Mouse (Mus musculus) lung, embryonic 14.5 days (tissue): Measurements from ENCODE around the gene Gm20388. TPM values are rescaled to one million over a fixed set of nuclear protein-coding genes. Genes with fewer than 3 reads are reported as not detected.
A peak's percentile ranks its signal among the peaks of the same experiment; 100 is the strongest.
"Not testable (repeated sequence)": the region's sequence is repeated elsewhere in the genome, so short reads cannot be mapped to it uniquely, and the experiment has no call there.

Experiments
- ATAC-seq: fragments of 200-750 bp; cut with Nextera tagmentation; 2 replicates; pipeline ENCODE4 v1.8.0; 2017; ENCODE audit warnings: mild to moderate bottlenecking, moderate TSS enrichment, moderate library complexity; ENCODE audit not compliant: insufficient read depth
- DNase-seq: peaks from one replicate; pipeline ENCODE4 v3.0.0-alpha.2; 2015
- H3K27ac ChIP-seq: fragments of 300-500 bp; sonication (generic); 2 replicates; pipeline ENCODE4 v1.5.1; 2014; ENCODE audit warnings: low read depth, mild to moderate bottlenecking, moderate library complexity
- H3K27me3 ChIP-seq: fragments of 300-500 bp; sonication (generic); 2 replicates; pipeline ENCODE4 v1.6.1; 2014; ENCODE audit warnings: low read length, control low read depth; ENCODE audit not compliant: insufficient read depth
- H3K36me3 ChIP-seq: fragments of 300-500 bp; sonication (generic); 2 replicates; pipeline ENCODE4 v1.6.1; 2014; ENCODE audit warnings: control low read depth; ENCODE audit not compliant: insufficient read depth
- H3K4me1 ChIP-seq: fragments of 300-500 bp; sonication (generic); 2 replicates; pipeline ENCODE4 v1.6.1; 2014; ENCODE audit warnings: antibody characterized with exemption, control low read depth; ENCODE audit not compliant: insufficient read depth
- H3K4me2 ChIP-seq: fragments of 300-500 bp; sonication (generic); 2 replicates; pipeline ENCODE4 v1.6.1; 2014; ENCODE audit warnings: mild to moderate bottlenecking
- H3K4me3 ChIP-seq: fragments of 300-500 bp; sonication (generic); 2 replicates; pipeline ENCODE4 v1.5.1; 2014; ENCODE audit warnings: low read depth, low read length
- H3K9ac ChIP-seq: fragments of 300-500 bp; sonication (generic); 2 replicates; pipeline ENCODE4 v1.6.1; 2014
- H3K9me3 ChIP-seq: fragments of 300-500 bp; sonication (generic); 2 replicates; pipeline ENCODE4 v1.6.1; 2016; ENCODE audit warnings: low read depth, low read length, control low read depth
- CTCF ChIP-seq: IDR thresholded peaks from 2 replicates; pipeline ENCODE4 v1.5.1; 2016; ENCODE audit warnings: antibody characterized with exemption, low read depth
- WGBS: fragments of 180-500 bp; shearing (Covaris S2); extraction: QIAGEN DNeasy Blood & Tissue Kit; methylation state at CpG from one replicate; pipeline ENCODE4 v1.1.7; 2014; 5-methylcytosine and 5-hydroxymethylcytosine counted together
- polyA plus RNA-seq: library from polyadenylated mRNA; unstranded; fragments of >200 nt; fragmentation: Nextera tagmentation; extraction: Ambion mirVana; gene quantifications from 2 replicates; pipeline ENCODE4 v1.2.1, GENCODE M21; 2014

Gene Gm20388
- polyA plus RNA-seq, 1 experiment from 2014 or later: not detected

DNA sequence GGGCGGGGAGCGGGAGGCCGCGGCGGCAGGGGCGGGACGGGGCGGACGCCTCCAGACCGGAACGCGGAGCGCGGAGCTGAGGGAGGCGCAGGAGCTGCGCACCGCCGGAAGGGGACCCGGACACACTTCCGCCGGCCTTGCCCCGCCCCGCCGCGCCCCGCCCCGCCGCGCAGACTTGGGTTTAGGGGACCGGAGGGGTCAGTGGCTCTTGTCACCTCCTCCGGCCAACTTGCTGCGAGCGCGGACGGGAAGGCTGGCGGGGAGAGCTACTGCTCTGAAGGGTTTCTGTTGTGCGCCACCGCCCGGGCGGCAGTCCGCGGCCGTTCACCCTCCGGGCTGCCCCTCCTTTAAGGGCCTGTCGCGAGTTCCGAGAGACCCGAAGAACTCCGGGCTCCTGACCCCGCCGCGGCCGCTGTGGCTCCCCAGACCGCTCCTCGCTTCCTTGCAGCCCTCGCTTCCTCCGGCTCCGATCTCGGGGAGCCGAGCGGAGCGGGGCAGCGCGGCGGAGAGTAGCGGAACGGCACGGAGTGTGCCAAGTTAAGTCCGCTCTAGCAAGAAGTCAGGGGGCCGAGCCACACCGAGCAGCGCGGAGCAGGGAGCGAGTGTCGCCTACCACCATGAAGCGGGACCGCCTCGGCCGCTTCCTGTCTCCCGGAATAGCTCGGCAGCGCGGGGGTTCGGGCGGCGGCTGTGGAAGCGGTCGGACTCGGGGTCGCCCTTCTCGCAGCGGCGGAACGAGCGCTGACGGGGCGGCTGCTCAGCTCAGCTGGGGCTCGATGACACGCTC is 3343.7 kb downstream of the Gm20388 start, which contains the start of the genes Zfp276 and Vps9d1:
Zfp276 (plus strand) TSS at position 97 of the 787 bp plus-strand sequence.
Vps9d1 (minus strand) TSS at position 250 of the 787 bp plus-strand sequence.
- peak; percentile 98 for ATAC-seq

DNA sequence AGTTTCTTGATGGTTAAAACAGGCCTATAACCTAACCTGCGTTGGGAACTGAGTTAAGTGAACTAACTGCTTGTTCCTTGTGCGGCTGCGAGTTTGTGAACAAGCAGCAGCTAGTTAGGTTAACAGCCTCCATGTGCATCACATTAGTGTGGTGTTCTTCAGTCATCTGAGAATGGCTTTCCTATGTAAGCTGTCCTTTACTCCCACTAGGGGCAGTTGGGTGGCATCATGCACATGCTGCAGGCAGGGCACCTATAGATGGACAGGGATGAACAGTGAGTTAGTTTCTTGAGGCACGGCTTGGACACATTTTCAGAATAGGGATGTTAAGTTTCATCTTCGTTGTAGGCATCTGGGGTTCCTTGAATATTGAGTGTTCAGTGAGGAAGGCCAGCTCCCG is 3344.5 kb downstream of the Gm20388 start:
- Histone ChIP-seq H3K4me3 (peak overlapping the region; percentile 90), H3K9me3 (no peaks in the 10 kb centered on the region), H3K27me3 (no peaks in the 10 kb centered on the region), H3K4me2 (peak overlapping the region; percentile 96), H3K4me1 (peaks cover 12% of the 10 kb centered on the region; the same call in 1 of the 2 replicates), H3K9ac (peak overlapping the region; percentile 94), H3K36me3 (peaks cover 58% of the 10 kb centered on the region), H3K27ac (no peak overlapping the region)
- ATAC-seq (no peak), DNase-seq (no peak)
- TF ChIP-seq CTCF: peak; percentile 26; the same call in 1 of the 2 replicates
- 70% methylated on average over 6 of the region's 6 CpGs for WGBS

More for the DNA sequence above, 3343.7 kb downstream of the Gm20388 start, which contains the start of the genes Zfp276 and Vps9d1:
- Histone ChIP-seq H3K36me3 (peaks cover 56% of the 10 kb centered on the region), H3K9me3 (no peaks in the 10 kb centered on the region), H3K27ac (peak within 1 kb of the TSS; percentile 82), H3K4me1 (peaks cover 12% of the 10 kb centered on the region; the same call in 1 of the 2 replicates), H3K27me3 (no peaks in the 10 kb centered on the region), H3K4me2 (peak within 1 kb of the TSS; percentile 96), H3K9ac (peak within 1 kb of the TSS; percentile 94), H3K4me3 (peak within 1 kb of the TSS; percentile 90)
- no peak for TF ChIP-seq CTCF
- peak; percentile 90 for DNase-seq
- under 1% methylated on average over 98 of the region's 99 CpGs for WGBS

DNA sequence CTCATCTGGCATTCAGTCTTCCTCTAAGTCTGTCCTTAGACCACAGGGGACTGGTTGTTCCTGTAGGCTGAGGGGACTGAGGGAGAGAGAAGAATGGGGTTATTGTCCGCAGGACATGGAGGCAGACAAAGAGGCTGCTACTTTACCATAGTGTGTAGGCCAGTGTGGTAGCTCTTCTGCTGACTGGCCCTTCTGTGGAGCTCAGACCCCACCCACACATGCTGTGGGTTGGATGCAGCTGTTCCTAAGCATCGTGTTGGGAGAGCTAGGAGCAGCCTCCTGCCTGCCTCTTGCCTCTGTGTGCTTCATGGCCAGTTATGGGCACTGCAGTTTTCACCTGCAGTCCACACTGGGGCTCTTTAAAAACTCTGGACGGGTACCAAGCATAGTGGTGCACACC is 3346.5 kb downstream of the Gm20388 start:
- Histone ChIP-seq H3K9me3 (no peaks in the 10 kb centered on the region), H3K27me3 (no peaks in the 10 kb centered on the region), H3K4me2 (no peak overlapping the region), H3K9ac (no peak overlapping the region), H3K4me3 (no peak overlapping the region), H3K4me1 (peaks cover 12% of the 10 kb centered on the region; the same call in 1 of the 2 replicates), H3K36me3 (peaks cover 51% of the 10 kb centered on the region), H3K27ac (no peak overlapping the region)
- whole genome bisulfite sequencing: 89% methylated on average over 3 of the region's 3 CpGs
- ATAC-seq (no peak), DNase-seq (no peak)
- TF ChIP-seq CTCF: no peak

DNA sequence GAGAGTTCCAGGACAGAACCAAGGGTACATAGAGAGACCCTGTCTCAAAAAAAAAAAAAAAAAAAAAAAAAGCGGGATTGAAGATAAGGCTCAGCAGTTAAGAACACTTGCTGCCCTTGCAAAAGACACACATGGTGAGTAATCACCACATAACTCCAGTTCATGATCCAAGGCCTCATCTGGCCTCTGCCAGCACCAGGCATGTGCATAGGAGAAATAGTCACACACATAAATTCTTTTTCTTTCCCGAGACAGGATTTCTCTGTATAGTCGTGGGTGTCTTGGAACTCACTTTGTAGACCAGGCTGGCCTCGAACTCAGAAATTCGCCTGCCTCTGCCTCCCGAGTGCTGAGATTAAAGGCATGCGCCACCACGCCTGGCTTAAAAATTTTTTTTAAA is 3347.0 kb downstream of the Gm20388 start:
- H3K9me3 ChIP-seq, ATAC-seq, H3K27ac ChIP-seq, H3K27me3 ChIP-seq, H3K9ac ChIP-seq, H3K4me2 ChIP-seq, DNase-seq, H3K4me3 ChIP-seq: not testable (repeated sequence)
- 92% methylated on average over 8 of the region's 8 CpGs for WGBS
- Histone ChIP-seq H3K36me3 (peaks cover 51% of the 10 kb centered on the region), H3K4me1 (peaks cover 12% of the 10 kb centered on the region; the same call in 1 of the 2 replicates)

DNA sequence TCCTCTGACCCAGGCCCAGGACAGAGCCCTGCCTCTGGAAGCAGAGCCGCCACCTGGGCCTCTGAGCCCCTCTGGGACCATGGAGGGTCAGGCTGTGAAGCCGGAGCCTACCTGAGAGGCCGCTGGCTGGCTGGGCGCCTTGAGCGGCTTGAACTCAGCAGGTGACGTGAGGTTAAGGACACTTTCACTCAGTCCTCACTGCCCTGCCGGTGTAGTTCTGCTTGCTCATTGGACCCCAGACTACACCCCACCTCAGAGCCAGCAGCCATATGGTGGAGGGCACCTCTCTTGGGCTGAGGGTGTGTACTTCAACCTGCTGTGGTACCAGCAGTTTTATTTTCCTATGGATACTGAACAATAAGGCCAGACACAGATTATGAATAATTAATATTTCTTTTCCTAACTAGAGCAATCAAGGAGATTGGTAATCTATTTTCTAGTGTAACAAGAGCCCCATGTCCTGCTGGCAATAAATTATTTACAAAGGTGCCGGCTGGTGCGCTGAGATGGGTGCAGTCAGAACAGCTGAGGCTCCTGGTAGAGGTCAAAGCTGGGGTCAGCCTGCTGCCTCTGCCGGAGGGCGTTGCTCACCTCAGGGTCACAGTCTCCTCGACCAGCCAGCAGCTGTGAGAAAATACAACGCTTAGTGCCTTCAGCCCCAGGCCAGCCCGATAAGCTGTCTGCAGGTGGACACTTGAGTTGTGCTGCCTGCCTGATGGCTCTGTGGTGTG is 3357.4 kb downstream of the Gm20388 start:
- Histone ChIP-seq H3K4me3 (no peak overlapping the region), H3K4me2 (no peak overlapping the region), H3K9ac (no peak overlapping the region), H3K27me3 (no peaks in the 10 kb centered on the region), H3K4me1 (no peaks in the 10 kb centered on the region), H3K27ac (no peak overlapping the region), H3K9me3 (no peaks in the 10 kb centered on the region), H3K36me3 (peaks cover 78% of the 10 kb centered on the region)
- ATAC-seq: no peak
- 60% methylated on average over 14 of the region's 14 CpGs for WGBS
- TF ChIP-seq CTCF: no peak
- no peak for DNase-seq

DNA sequence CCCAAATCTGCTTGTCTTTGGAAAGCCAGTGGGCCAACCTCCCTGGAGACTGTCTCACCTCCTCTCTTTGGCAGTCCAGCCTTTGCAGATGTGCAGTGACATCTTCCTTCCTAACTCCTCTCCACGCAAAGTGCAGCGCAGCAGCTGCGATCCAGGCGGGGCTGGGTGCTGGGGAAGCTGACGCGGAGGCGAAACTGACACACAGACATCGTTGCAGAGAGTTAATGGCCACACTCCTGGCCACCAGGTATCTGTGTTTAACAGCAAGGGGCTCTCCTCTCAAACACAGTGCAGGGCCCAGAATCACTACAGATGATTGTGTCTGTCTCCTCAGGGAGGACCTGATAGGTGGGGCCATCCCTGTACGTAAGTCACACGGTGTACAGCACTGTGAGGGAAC is 3360.5 kb downstream of the Gm20388 start:
- ATAC-seq (no peak), DNase-seq (no peak)
- H3K27me3 ChIP-seq: no peaks in the 10 kb centered on the region
- H3K4me1 ChIP-seq: no peaks in the 10 kb centered on the region
- WGBS: 84% methylated on average over 10 of the region's 10 CpGs
- H3K36me3 ChIP-seq: peaks cover 62% of the 10 kb centered on the region
- no peak overlapping the region for H3K4me2 ChIP-seq
- no peak overlapping the region for H3K4me3 ChIP-seq
- no peaks in the 10 kb centered on the region for H3K9me3 ChIP-seq
- no peak for TF ChIP-seq CTCF
- H3K27ac ChIP-seq: peak overlapping the region; percentile 20; the same call in 1 of the 2 replicates
- no peak overlapping the region for H3K9ac ChIP-seq

DNA sequence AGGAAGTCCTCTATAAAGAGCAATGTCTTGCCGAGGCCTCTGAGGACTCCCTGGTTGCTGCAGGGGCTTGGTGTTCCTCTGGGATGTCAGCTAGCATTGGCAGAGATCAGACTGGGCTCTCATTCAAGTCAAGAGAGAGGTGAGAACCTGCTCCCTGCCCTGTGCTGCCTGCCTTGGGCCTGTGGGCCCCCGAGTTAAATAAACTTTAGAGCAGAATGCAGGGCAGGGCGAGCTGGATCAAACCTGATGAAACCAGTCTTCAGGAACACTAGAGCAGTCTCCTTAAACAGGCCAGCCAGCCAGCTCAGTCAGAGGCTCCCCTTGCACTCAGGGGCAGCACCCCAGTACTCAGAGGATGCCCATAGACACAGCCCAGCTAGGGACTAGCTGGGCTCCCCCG is 3361.3 kb downstream of the Gm20388 start:
- WGBS: 53% methylated on average over 4 of the region's 4 CpGs
- no peak overlapping the region for H3K9ac ChIP-seq
- H3K4me2 ChIP-seq: no peak overlapping the region
- H3K27me3 ChIP-seq: no peaks in the 10 kb centered on the region
- DNase-seq (no peak), ATAC-seq (no peak)
- no peaks in the 10 kb centered on the region for H3K9me3 ChIP-seq
- peaks cover 57% of the 10 kb centered on the region for H3K36me3 ChIP-seq
- H3K27ac ChIP-seq: no peak overlapping the region
- no peak for TF ChIP-seq CTCF
- no peak overlapping the region for H3K4me3 ChIP-seq
- no peaks in the 10 kb centered on the region for H3K4me1 ChIP-seq
